ENCODE assay signal across 8 mouse cellular contexts in genomic region chr9:30137611-30138287, GRCm38 (mm10).
A peak's percentile ranks its signal among the peaks of the same experiment; 100 is the strongest.
DNase-seq lines count a peak whose midpoint lies in the region; ATAC-seq lines count a peak whose summit lies in the region.

No protein-coding gene starts in this region.

- H3K27ac ChIP-seq in lung, embryonic 15.5 days = 0 out of 2 replicates have a peak overlapping the region, but pooled peaks have one; percentile 59

- peak overlapping the region; percentile 40 for H3K4me2 ChIP-seq in lung, embryonic 15.5 days

- DNase-seq in WW6 (ENCODE audit: low read depth, low spot score) = peak; percentile 59
- DNase-seq in cerebellum, postnatal 10 days = peak; percentile 97 to 98
- DNase-seq in frontal cortex, adult 2 months (ENCODE audit: extremely low spot score in 1 of 2, low spot score in 1 of 2) = peak; percentile 43 to 88
- DNase-seq in heart, postnatal 36 days = peak; percentile 82 to 88
- DNase-seq in layer of hippocampus, adult 8-10 months (ENCODE audit: low spot score in 2 of 2) = peak; percentile 62 to 73
- DNase-seq in retina, adult 2 months (ENCODE audit: low read depth, low spot score) = peak; percentile 28
- DNase-seq in yolk sac, embryonic 10.5 days (ENCODE audit: low spot score) = peak; percentile 29

- H3K27me3 ChIP-seq in lung, embryonic 15.5 days = no peaks in the 10 kb centered on the region; the same call in none of the 2 replicates

- H3K9me3 ChIP-seq in lung, embryonic 15.5 days = no peaks in the 10 kb centered on the region

- intact Hi-C loops in heart, postnatal 36 days (cut with DNase I) = loop anchor here (1.0 to 2.0 kb wide), 2 partner anchors 135 to 476 kb away; no protein-coding TSS in a partner anchor

- no peaks in the 10 kb centered on the region for H3K36me3 ChIP-seq in lung, embryonic 15.5 days

- peaks cover 23% of the 10 kb centered on the region for H3K4me1 ChIP-seq in lung, embryonic 15.5 days

- WGBS in lung, embryonic 15.5 days = 18% methylated on average over 14 of the region's 14 CpGs

- no peak overlapping the region for H3K4me3 ChIP-seq in lung, embryonic 15.5 days

- ATAC-seq in lung, embryonic 15.5 days (ENCODE audit: borderline replicate concordance, extremely low read depth, low FRiP score, low TSS enrichment) = peak; percentile 85

- H3K9ac ChIP-seq in lung, embryonic 15.5 days = no peak overlapping the region

Comparison
In these comparisons a context has a peak if more than half of its experiments do, and no peak if none do; other contexts are left out.
1. DNase-seq: peak in every context shown above with its lines; median percentile 98 in cerebellum, postnatal 10 days; 85 in heart, postnatal 36 days; 68 in layer of hippocampus, adult 8-10 months; 66 in frontal cortex, adult 2 months; 59 in WW6; 29 in yolk sac, embryonic 10.5 days; 28 in retina, adult 2 months.